Mouse (Mus musculus): ENCODE data around the gene Smarca4. TPM values are rescaled to one million over a fixed set of nuclear protein-coding genes. Genes with fewer than 3 reads are reported as not detected.

Smarca4 gene
- 100 to 1,000 TPM; 115 to 122 TPM for total RNA-seq (2021)

DNA sequence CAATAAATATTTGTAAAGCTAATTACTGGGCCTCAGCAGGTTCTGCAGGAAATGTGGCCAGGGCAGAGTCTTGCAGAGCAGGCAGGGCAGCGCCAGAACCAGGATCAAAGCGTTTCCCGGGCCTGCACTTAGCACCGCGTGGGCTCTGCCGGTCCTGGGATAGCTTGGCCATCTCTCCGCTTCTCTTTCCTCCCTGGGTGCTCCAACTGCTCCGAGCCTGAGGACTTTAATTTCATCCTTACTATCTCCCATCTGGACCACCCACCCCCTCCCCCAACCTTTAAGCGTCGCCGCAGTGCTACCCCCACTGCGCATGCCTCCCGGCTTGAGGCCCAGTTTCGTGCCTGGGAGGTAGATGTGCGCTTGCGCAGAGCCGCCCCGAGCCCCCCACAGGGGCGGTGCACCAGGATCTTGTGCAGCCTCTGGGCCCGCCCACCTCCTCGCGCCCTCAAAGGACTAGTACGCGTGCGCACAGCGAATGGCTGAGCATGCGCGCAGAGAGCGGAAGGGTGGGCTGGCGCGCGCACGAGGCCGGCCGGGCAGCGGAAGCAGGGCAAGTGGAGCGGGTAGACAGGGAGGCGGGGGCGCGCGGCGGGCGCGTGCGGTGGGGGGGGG is at the start of gene Smarca4:
Gene Smarca4, plus strand, starts transcription at position 553 of the 615 bp plus-strand sequence.
- peak; percentile 95 to 97 for DNase-seq (ENCODE audit: extremely low spot score in 1 of 2, low spot score in 1 of 2)

DNA sequence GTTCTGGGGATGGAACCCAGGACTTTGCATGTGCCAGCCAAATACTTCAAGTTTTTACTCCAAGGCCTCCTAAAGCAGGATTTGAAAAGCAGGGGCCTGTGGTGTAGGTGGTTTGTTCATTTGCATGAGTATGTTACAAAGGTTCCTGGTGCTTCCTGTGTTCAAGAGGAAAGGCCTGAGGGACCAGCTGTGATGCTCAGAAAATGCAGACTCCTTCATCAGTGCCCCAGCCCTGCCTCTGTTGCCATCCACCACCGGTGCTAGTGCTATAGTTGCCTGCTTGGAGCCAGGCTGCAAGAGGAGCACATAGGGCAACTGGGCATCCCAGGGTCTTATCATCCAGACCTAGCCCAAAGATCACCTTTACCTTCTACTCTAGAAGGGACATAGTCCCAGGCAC is 49.4 kb upstream of the Smarca4 start:
- DNase-seq (ENCODE audit: extremely low spot score in 1 of 2, low spot score in 1 of 2): no peak

DNA sequence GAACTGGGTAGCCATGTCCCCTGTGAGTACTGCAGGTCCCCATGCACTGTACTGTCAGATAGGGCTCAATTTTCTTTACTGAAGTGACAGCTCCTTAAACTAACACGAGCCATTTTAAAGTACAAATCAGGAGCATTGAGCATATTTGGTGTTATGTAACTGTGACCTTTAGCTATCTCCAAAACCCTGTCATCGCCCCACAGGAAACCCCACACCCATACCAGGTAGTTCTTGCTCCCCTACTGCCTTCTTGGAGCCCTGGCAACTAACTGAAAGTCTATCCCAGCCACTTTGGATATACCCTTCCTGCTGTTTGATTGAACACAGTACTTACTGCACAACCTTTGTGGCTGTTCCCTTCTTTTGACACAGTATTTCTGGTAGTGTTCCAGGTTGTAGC is 48.9 kb upstream of the Smarca4 start:
- no peak for DNase-seq (ENCODE audit: extremely low spot score in 1 of 2, low spot score in 1 of 2)

DNA sequence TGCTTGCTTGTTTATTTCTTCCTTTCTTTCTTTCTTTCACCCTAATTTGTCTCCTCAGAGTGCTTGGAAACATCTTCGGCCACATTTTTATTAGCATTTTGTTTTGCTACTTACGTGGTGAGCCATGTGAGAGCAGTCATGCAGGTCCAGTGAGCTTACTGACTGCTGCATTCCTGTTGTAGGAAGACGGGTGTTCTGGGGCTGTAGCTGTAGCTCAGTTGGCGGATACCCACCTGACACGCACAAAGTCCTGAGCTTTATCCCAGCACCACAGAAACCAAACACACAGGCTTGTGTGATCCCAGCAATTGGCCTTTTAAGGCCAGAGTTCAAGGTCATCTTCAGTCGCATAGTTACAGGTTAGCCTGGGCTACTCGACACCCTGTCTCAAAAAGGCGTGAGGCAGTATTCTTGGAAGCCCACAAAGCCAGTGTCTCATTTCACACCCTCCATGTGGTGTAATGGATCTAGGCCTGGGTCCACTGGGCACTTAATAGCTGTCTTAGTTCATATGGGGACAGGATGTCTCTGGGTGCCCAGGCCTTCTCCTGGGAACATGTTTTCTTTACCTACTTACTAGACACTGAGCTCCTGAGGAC is 47.2 kb upstream of the Smarca4 start:
- no peak for DNase-seq (ENCODE audit: extremely low spot score in 1 of 2, low spot score in 1 of 2)

DNA sequence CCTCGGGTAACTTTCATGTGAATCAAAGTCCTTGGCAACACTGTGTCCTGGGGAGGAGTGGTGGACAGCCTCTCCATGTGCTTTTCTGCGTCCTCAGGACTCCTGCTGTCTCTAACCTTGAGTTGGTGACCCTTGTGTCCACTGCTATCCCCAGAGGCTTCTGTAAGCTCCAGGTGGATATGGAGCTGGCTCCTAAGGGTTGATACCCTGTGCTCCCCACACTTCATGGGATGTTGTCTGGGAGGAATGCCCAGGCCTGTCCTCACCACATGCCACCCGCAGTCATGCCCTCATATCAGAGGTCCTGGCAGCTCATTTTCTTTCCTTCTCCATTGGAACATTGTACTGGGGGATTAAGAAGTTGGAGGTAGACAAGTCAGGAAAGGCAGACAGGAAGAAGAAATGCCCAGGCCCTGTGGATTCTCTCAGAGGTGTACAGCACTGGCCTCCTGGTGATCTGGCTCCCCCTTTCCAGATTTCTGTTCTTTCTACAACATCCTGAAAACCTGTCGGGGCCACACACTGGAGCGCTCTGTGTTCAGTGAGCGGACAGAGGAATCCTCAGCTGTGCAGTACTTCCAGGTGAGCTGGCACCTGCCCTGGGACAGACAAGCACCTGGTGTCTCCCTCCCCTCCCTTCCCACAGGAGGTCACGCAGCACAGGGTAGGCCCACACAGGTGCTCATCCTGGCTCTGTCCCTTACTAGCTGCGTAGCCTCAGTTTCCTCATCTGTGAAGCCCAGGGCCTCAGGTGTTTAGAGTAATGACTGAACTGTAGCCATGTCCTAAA is 41.8 kb upstream of the Smarca4 start:
- no peak for DNase-seq (ENCODE audit: extremely low spot score in 1 of 2, low spot score in 1 of 2)

DNA sequence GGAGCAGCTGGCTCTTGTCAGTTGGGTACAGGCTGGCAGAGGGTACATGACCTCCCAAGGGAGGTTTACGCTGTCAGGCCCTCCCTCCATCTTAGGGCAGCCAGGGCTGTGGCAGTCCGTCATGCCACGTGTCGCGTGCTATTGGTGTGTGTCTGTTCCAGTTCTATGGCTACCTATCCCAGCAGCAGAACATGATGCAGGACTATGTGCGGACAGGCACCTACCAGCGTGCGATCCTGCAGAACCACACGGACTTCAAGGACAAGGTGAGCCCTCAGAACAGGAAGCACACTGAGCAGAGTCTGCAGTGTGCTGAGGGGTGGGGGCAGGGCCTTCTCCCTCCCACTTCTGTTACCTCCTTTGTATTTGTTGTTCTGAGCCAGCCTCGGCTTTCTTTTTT is 40.7 kb upstream of the Smarca4 start:
- no peak for DNase-seq (ENCODE audit: extremely low spot score in 1 of 2, low spot score in 1 of 2)

DNA sequence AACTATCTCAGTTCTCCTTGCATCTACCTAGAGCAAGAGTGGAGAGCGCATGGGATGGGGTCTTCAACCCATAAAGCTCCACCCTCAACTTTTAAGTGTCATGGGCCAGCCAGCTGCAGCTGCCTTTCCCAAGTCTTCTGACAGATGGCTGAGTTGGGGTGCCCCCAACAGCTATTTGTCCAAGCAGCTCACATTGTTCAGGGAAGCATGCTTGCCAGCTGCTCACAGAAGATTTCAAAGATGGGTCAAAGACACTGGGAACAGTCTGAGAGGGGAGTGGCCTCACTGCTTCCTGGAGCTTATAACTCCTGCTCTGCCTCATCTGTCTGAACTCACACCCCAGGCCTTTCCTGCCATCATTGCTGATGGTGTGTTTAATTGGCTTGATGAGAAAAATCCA is 39.7 kb upstream of the Smarca4 start:
- no peak for DNase-seq (ENCODE audit: extremely low spot score in 1 of 2, low spot score in 1 of 2)

DNA sequence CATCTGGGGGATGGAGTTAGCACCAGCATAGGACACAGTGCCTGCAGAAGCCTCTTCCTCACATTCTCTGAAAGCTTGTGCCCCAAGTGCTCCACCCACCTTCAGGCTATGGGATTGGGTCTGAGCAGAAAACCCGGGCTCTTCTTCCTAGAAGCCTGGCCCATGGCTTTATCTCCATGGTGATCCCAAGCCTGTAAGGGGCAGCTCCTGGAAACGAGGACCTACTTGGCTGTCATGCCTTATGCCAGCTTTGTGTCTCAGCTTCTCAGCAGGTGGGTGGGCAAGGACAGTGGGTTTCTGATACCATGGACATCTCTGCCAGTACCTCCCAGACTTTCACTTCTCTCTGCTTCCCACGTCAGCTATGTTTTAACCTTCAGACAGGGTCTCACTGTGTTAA is 37.7 kb upstream of the Smarca4 start:
- DNase-seq (ENCODE audit: extremely low spot score in 1 of 2, low spot score in 1 of 2): no peak

DNA sequence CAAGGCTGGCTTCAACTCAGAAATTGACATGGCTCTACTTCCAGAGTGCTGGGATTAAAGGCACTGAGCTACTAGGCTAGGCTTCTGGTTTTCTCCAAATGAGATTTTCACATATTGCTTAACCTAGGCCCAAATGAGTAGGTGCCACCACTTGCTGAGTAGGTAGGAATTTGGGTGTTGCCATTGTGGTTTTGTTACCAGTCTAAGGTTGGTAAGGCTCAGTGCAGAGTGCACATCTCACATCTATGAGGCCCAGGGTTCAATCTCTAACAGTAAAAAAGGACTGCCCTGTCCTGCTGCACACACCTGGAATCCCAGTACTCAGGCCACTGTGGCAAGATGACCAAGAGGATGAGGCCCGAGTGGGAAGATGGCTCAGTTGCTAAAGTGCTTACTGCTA is 30.6 kb upstream of the Smarca4 start:
- no peak for DNase-seq (ENCODE audit: extremely low spot score in 1 of 2, low spot score in 1 of 2)

DNA sequence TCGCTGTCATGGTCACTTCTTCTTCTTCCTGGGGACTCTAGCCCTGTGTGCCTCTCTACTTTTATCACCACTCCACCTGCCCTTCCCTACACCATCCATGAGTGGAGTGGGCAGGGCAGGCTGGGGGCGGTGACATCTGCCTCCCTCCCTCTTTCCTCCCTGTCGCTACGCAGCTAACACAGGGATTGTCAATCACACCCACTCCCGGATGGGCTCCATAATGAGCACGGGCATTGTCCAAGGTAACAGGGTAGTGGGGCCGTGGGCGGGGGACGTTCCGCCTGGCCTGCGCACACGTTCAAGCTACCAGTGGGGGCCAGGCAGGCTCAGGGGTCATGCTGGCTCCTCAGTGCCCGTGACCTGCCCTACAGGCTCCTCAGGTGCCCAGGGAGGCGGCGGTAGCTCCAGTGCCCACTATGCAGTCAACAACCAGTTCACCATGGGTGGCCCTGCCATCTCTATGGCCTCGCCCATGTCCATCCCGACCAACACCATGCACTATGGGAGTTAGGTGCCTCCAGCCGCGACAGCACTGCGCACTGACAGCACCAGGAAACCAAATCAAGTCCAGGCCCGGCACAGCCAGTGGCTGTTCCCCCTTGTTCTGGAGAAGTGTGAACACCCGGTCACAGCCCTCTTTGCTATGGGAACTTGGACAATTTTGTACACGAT is 28.2 kb upstream of the Smarca4 start:
- no peak for DNase-seq (ENCODE audit: extremely low spot score in 1 of 2, low spot score in 1 of 2)

DNA sequence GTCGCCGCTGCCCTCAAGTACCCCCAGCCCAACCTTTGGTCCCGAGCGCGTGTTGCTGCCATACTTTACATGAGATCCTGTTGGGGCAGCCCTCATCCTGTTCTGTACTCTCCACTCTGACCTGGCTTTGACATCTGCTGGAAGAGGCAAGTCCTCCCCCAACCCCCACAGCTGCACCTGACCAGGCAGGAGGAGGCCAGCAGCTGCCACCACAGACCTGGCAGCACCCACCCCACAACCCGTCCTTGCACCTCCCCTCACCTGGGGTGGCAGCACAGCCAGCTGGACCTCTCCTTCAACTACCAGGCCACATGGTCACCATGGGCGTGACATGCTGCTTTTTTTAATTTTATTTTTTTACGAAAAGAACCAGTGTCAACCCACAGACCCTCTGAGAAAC is 27.6 kb upstream of the Smarca4 start:
- peak in 1 of 2 experiments; percentile 8 for DNase-seq (ENCODE audit: extremely low spot score in 1 of 2, low spot score in 1 of 2)

DNA sequence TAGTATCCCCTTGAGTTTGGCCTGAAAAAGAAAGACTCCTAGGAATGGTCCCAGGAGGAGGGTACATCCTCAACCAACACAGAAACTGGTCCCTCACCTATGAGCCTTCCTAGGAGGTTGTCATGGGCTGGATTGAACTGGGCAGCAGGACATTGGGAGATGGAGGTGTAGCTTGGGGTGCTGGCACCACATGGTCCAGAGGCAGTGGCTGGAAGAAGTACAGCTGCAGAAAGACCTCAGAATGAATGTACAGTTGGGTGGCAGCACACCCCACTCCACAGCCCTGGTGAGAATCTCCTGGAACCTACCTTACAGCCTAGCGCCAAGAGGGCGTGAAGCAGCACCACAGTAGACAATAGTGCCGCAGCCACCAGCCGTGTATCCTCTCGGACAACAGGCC is 26.4 kb upstream of the Smarca4 start:
- DNase-seq (ENCODE audit: extremely low spot score in 1 of 2, low spot score in 1 of 2): no peak

DNA sequence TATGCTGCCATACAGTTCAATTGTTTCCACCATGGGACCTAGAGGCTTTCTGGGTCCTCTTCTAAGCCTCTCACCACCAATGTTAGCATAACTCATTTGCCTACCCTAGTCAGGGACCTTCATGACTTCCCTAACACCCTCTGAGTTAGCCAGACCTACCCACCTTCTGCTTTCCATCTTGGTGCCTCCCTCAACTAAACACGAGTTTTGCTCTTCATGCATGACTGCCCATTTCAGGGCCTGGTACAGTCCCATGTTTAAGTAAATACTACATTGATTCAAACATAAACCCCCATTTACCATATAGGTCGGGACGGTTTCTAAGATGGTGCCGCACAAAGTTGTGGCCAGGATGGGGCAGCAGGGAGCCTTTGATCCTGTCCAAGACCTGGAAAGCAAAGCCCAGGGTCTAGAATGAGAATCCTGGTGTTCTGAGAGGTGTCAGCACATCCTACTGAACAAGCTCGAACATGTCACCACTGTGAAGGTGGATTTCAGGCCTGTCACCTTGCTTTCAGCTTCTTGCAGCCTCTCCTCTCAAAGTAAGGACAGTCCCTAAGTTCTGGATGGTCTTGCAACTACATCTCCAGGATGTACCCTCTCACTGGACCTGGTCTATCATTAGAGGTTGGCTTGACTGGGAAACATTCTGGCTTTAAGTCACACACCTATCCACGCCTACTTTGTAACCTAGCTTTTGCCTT is 24.7 kb upstream of the Smarca4 start:
- DNase-seq (ENCODE audit: extremely low spot score in 1 of 2, low spot score in 1 of 2): no peak

DNA sequence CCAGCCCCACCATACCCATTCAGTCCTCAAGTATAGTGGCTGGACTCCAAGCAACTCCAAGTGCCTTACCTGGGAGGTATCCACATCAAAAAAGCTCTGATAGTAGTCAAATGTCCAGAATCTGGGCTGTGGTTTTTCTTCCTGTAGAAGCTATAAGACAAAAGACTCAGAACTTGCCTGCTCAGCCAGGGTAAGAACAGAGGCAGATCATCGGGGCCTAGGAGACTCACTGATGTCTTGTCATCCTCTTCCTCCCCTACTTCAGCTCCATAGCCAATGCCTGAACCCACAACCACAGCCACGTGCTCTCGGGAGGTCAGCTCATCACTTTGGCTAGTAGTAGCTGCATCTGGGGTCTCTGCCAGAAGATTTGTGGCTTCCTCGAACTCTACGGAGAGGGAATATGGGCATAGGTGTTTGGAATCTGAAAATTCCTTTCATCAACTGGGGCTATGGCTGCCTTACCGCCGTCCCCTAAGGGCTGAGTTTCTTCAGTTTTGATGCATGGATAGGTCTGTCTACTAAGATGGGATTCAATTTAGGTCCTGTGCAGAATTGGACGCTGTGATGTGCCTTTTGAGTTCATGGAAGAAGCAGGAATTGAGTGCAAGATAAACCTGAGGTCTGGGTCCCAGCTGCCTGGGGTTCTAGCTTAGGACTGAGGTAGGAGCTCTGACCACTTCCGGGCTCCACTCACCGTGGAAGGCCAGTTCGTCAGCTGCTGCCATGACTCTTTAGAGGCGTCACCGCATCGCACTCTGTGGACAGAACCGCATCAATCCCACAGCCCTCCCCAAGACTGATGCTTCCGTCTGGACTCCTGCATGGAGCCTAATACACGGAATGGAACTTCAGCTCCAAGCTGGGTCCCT is 23.9 kb upstream of the Smarca4 start:
- no peak for DNase-seq (ENCODE audit: extremely low spot score in 1 of 2, low spot score in 1 of 2)

DNA sequence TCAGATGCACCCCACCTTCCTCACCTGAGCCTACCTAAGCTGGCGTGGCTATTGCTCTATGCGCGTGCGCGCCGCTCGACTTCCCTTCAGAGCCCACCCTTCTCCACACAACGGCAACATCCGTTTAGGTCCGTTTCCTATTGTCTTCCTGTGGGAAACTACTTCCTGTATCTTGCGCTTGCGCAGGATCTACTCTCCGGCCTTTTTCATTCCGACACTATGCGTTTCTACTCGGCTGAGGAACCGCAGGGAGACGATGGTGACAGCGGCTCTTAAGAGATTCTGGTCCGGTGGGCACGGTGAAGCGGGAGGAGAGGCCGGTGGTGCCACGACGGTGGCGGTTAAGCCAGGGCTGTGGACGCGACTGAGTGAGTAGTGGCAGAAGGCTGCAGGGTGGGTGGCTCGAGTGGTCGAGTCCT is 23.3 kb upstream of the Smarca4 start, which contains the start of the genes Timm29 and Yipf2:
Gene Timm29, plus strand, starts transcription at position 20 of the 419 bp plus-strand sequence.
Gene Yipf2, minus strand, starts transcription at position 126 of the 419 bp plus-strand sequence.
- DNase-seq (ENCODE audit: extremely low spot score in 1 of 2, low spot score in 1 of 2): peak; percentile 80 to 83

DNA sequence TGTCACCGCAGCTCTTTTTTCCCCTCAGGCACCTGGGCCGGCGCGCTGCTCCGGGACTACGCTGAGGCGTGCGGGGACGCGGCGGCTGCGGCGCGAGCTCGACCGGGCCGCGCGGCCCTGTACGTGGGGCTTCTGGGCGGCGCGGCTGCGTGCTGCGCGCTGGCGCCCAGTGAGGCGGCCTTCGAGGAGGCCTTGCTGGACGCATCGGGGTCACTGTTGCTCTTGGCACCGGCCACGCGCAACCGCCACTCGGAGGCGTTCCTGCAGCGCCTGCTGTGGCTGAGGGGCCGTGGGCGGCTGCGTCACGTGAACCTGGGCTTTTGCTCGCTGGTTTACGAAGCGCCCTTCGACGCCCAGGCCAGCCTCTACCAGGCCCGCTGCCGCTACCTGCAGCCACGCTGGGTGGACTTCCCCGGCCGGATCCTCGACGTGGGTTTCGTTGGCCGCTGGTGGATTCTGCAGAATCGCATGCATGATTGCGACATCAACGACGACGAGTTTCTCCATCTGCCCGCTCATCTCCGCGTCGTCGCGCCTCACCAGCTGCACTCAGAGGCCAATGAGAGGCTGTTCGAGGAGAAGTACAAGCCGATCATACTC is 22.7 kb upstream of the Smarca4 start:
- DNase-seq (ENCODE audit: extremely low spot score in 1 of 2, low spot score in 1 of 2): peak; percentile 49 to 56

DNA sequence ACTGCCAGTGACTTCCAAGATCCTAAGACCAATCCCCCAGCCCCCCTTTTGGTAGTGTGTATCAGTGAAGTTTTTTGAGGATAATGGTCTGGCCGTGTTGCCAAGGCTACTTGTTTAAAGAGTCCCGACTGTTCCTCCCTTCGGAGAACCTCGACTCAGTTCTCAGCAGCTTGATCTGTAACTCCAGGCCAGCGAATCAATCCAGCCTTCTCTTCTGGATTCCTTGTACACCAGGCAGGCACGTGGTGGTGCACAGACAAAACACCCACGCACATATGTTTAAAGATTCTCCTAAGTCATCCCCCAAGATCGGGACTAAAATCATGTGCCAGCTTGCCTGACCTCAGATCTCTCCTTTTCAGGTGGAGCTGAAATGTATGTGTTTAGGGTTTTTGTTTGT is 21.6 kb upstream of the Smarca4 start:
- DNase-seq (ENCODE audit: extremely low spot score in 1 of 2, low spot score in 1 of 2): peak in 1 of 2 experiments; percentile 9

DNA sequence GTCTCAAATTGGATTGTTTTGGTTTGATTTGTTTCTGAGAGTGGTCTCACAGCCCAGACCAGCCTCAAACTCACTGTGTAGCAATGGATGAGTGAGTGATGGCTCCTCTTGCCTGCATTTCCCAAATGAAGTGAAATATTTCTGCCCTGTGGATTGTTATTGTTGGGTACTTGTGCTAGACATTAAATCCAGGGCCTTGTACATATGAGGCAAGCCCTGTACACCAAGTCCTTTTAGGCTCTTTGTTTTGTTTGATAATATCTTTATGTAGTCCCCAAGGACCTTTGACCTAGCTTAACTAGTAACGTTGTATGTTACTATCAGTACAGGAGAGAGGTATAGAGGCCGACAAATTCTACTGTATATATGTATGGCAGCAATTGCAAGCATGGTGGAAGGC is 21.1 kb upstream of the Smarca4 start:
- no peak for DNase-seq (ENCODE audit: extremely low spot score in 1 of 2, low spot score in 1 of 2)

DNA sequence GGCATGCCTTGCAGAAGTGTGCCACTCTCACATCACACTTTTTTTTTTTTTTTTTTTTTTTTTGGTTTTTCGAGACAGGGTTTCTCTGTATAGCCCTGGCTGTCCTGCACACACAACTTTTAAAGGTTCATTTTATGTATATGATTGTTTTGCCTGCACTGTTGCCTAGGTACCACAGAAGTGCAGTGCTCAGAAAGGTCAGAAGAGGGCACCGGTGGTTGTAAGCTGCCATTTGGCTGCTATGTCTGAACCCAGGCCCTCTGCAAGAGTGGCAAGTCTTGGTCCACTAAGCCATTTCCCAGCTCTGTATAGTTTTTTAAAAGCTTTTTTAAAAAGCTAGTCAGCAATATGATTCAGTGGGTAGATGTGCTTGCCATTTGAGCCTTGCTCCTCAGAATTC is 17.8 kb upstream of the Smarca4 start:
- DNase-seq (ENCODE audit: extremely low spot score in 1 of 2, low spot score in 1 of 2): no peak
